Mouse (Mus musculus) bone marrow macrophage, adult 2 months (primary cell): ENCODE measurements at regions not wholly inside any gene's neighbourhood (a gene's known extent, or its start where the extent isn't known, plus 50 kb on each side); places are given as distances from the start of the nearest gene placed in this dataset.

Source experiments
- H3K27ac ChIP-seq: 2 replicates; pipeline ENCODE4 v1.5.1; 2012; ENCODE audit warnings: low read depth, low read length; ENCODE audit not compliant: insufficient read depth
- H3K4me1 ChIP-seq: 2 replicates; pipeline ENCODE4 v1.6.1; 2012; ENCODE audit warnings: low read length; ENCODE audit not compliant: control insufficient read depth, insufficient read depth
- H3K4me3 ChIP-seq: 2 replicates; pipeline ENCODE4 v1.5.1; 2012; ENCODE audit warnings: mild to moderate bottlenecking, low read length, moderate library complexity; ENCODE audit not compliant: insufficient read depth
- CTCF ChIP-seq: IDR thresholded peaks from 2 replicates; pipeline ENCODE4 v1.5.1; 2012; ENCODE audit warnings: low read depth, mild to moderate bottlenecking, low read length, moderate library complexity
- POLR2A ChIP-seq: IDR thresholded peaks from 2 replicates; pipeline ENCODE4 v1.6.1; 2012; ENCODE audit warnings: mild to moderate bottlenecking, low read depth, low read length, borderline replicate concordance

DNA sequence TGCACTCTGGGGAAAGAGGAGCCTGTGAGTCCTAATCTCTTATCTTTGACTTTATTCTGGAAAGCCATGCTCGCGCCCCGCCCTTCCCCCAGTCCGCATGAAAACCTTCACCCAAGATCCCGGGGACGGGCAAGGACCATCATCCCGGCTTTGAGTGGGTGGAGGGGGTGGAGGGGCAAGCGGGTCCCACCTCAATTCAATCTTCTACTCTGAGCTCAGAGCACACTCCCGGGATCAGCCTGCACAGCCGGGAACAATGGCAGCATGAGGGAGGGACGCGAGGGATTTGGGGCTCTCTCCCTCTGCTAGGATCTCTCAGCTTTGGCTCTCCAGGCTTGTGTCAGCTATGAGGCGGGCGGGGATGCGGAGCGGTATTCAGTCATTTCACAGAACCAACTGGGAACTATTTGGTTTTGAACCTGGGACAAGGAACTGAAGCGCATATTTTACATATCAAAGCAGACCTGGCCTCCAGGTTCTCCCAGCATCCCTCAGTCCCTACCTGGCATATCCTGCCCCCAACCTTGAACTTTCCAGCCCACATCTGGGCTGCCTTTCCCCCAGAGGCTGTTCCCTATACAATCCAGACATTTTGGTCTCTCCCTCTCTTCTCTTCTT, 537.2 kb downstream of the Med13l start:
- TF ChIP-seq CTCF (no peak), POLR2A (no peak)
- no peak overlapping the region for H3K4me3 ChIP-seq
- H3K4me1 ChIP-seq = no peaks in the 10 kb centered on the region
- no peak overlapping the region for H3K27ac ChIP-seq

DNA sequence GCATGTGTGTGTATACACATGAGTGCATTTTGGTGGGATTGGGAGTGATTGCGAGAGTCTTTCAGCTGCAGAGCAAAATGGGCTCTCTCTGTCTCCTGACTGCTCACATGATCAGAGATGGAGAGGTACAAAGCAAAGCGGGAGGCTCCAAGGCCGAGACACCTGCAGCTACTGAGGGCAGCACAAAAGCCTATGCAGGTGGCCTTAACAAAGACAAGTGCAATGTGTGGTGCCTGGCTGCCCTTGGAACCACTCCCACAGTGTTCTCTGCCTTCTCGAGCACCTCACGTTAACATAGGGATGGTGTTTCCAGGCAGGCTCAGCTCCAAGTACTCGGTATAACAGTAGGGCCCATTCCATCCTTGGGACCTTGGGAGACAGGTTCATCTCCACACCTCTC, 539.3 kb downstream of the Med13l start:
- TF ChIP-seq POLR2A = no peak
- TF ChIP-seq CTCF = no peak
- Histone ChIP-seq H3K4me1 (no peaks in the 10 kb centered on the region), H3K27ac (no peak overlapping the region), H3K4me3 (no peak overlapping the region)

DNA sequence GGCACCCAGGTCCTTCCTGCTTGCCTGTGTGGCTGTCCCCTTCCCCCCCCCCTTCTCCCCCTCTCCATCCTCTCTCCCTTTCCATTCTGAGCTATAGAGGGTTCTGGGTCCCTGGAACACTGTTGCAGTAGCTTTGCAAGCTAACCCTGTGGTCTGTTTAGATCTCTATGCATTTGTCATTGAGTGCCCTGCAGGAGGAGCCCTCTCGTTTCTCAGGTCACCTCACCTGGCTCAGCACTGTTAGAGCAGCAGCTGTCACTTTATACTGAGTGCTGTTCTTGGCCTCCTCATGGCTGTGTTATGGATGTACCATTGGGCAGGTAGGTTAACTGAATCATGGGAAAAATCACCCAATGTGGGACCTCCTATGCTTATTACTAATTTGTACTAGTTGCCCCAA, 543.0 kb downstream of the Med13l start:
- no peak overlapping the region for H3K4me3 ChIP-seq
- no peak for TF ChIP-seq CTCF
- TF ChIP-seq POLR2A = no peak
- H3K27ac ChIP-seq = no peak overlapping the region
- H3K4me1 ChIP-seq = no peaks in the 10 kb centered on the region

DNA sequence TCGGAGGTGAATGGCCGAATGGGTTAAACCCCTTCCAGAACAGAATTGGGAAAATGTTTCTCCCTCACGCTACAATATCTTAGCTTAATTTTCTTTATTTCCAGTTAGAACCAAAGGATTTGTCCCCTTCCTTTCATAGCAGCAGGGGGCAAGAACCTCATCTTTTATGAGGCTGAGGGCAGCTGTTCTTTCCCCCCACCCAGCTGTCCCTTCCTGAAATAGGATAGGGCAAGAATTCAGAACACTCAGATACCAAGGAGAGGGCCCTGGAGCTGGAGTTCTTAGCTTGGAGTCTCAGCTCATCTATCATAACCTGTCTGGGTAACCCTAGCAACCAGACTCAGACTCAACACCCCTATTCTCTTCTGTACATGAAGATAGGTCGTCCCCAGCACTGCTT, 547.4 kb downstream of the Med13l start:
- H3K27ac ChIP-seq = no peak overlapping the region
- H3K4me1 ChIP-seq = no peaks in the 10 kb centered on the region
- H3K4me3 ChIP-seq = no peak overlapping the region
- TF ChIP-seq POLR2A (no peak), CTCF (no peak)

DNA sequence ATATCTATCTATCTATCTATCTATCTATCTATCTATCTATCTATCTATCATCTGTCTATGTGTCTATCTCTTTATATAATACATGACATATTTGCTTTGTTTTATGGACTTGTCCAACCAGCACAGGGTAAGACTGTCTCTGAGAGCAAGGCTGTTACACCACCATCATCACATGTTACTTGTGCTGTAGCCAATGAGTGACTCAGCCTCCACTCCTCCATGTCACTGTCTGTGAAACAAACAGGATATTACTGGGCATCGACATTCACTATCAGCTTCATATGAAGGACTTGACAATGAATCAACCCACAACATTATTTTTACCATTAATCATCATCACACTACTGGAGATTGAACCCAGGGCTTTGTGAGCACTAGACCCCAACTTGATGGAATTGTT, 549.0 kb downstream of the Med13l start:
- Histone ChIP-seq H3K4me3 (no peak overlapping the region), H3K4me1 (no peaks in the 10 kb centered on the region), H3K27ac (no peak overlapping the region)
- TF ChIP-seq CTCF (no peak), POLR2A (no peak)

DNA sequence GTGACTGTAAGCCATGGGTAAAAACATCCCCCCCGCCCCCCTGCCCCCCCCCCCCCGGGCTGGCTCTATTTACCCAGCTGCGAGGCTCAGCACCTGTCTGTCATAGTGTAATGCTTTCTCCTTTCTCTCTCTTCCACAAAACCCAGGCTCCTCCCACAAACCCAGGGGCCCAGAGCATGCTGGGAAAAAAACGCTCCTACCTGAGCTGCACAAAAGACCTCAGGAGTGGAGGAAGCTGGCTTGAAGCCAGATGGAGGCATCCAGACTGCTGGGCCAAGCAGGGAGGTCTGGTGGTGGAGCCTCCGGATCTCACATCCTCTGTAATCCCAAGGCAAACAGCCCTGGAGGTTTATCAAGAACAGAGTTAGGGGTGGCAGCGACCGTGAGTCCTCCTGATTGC, 553.6 kb downstream of the Med13l start:
- Histone ChIP-seq H3K4me1 (no peaks in the 10 kb centered on the region), H3K27ac (no peak overlapping the region), H3K4me3 (no peak overlapping the region)
- TF ChIP-seq POLR2A (no peak), CTCF (no peak)

DNA sequence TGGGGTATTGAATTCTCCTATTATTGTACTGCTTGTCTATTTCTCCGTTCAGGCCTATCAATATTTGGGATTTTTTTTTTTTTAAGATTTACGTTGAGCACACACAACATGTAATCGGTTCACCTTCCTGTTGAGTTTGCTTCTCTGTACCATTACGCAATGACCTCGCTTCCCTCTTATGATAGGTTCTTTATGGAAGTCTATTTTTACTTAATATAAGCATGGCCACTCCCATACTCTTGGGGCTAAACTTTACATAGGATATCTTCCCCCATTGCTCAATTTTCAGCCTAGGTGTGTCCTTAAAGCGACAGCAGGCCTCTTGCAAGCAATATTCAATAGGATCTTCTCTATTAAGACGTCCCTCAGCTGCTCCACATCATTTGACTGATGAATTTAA, 544.7 kb upstream of the Tbx3 start:
- TF ChIP-seq CTCF (no peak), POLR2A (no peak)
- Histone ChIP-seq H3K27ac (no peak overlapping the region), H3K4me3 (no peak overlapping the region), H3K4me1 (no peaks in the 10 kb centered on the region)

DNA sequence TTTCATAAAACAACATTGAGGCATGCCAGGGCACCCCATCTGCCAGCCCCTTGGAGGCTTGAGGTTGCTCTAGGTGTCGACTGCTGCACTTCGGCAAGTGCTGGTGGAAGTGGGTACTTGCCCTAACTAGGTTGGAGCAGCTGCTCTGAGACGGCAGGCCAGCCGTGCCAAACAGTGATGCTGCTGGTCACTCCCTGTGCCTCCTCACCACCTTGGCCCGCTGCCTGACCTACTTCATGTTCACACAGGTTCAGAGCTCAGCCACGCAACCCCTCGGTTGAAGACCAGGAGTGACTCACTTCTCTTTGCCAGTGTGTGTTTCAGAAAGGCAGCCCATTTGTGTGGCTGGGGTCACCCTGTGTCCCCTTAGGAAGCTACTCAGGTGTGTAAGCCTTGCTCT, 540.3 kb upstream of the Tbx3 start:
- Histone ChIP-seq H3K4me1 (no peaks in the 10 kb centered on the region), H3K27ac (no peak overlapping the region), H3K4me3 (no peak overlapping the region)
- TF ChIP-seq POLR2A (no peak), CTCF (no peak)

DNA sequence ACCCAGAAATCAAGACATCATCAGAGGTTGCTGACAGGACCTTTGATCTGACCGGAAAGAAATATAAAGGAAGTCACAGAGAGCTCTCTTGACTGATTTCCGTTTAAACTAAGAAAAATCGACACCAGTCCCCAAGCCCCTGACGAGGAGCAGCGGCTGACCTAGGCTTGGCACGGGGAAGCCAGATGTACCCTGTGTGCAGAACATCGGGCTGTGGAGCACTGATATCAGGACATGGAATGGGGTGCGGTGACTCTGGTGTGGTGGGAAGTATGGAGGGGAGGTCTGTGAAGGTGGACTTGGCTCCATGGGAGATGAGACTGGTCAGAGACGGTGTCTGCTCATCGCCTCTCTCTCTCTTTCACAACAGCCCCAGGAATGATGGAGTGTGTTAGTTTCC, 539.0 kb upstream of the Tbx3 start:
- H3K27ac ChIP-seq = no peak overlapping the region
- no peaks in the 10 kb centered on the region for H3K4me1 ChIP-seq
- no peak overlapping the region for H3K4me3 ChIP-seq
- TF ChIP-seq CTCF = no peak
- TF ChIP-seq POLR2A = no peak

DNA sequence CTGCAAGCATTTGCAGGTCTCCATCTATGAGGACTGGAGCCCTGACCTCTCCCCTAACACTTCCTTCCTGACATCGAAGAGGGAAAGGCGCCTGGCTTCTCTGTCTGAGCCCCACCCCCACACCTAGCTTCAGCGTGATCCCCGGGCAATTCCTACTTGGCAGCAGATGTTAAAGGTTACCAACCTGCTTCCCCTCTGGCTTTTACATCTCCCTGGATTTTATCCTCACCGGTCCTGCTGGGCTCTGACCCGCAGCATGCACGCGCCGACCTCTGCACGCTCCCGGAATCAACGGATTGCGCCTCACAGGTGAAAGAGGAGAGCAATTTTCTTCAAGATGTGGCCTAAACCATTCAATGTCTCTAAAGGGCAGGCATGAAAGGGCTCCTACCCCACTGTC, 537.1 kb upstream of the Tbx3 start:
- H3K4me1 ChIP-seq = no peaks in the 10 kb centered on the region
- H3K27ac ChIP-seq = no peak overlapping the region
- TF ChIP-seq POLR2A (no peak), CTCF (no peak)
- no peak overlapping the region for H3K4me3 ChIP-seq

DNA sequence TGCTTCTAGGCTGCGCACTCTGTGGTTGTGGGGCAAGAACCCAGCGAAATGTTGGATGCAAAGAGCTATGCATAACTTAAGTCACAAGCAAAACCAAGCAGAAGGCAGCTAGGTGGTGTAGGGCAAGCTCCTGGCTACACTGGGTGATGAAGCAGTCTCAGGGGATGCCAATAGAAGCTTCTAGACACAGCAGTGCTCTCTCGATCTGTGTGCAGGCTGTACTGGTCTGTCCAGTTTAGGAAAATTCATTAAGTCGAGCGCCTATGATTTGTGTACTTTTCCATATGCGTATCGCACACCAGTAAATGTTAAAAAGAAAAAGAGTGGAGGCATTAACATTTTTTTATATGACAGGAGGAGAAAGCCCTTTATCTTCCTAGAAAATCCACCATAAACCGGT, 533.6 kb upstream of the Tbx3 start:
- no peak for TF ChIP-seq POLR2A
- TF ChIP-seq CTCF = no peak
- Histone ChIP-seq H3K4me3 (no peak overlapping the region), H3K27ac (no peak overlapping the region), H3K4me1 (no peaks in the 10 kb centered on the region)
